Mouse (Mus musculus) forebrain, embryonic 12.5 days (tissue): ENCODE data around the gene Sh2d3c. TPM values are rescaled to one million over a fixed set of nuclear protein-coding genes. Genes with fewer than 3 reads are reported as not detected.

ENCODE experiments used
- ATAC-seq: fragments of 200-750 bp; cut with Nextera tagmentation; 2 replicates; pipeline ENCODE4 v1.8.0; 2017; ENCODE audit warnings: moderate TSS enrichment; ENCODE audit not compliant: low FRiP score
- H3K27ac ChIP-seq: fragments of 300-500 bp; sonication (generic); 2 replicates; pipeline ENCODE4 v1.5.1; 2016; ENCODE audit warnings: mild to moderate bottlenecking
- H3K27me3 ChIP-seq: fragments of 300-500 bp; sonication (generic); 2 replicates; pipeline ENCODE4 v1.6.1; 2016; ENCODE audit warnings: mild to moderate bottlenecking
- H3K36me3 ChIP-seq: fragments of 300-500 bp; sonication (generic); replicated peaks from 2 replicates; pipeline ENCODE4 v1.6.1; 2016; ENCODE audit warnings: mild to moderate bottlenecking
- H3K4me1 ChIP-seq: fragments of 300-500 bp; sonication (generic); 2 replicates; pipeline ENCODE4 v1.6.1; 2016
- H3K4me2 ChIP-seq: fragments of 300-500 bp; sonication (generic); 2 replicates; pipeline ENCODE4 v1.6.1; 2016; ENCODE audit warnings: mild to moderate bottlenecking, moderate library complexity
- H3K4me3 ChIP-seq: fragments of 300-500 bp; sonication (generic); replicated peaks from 2 replicates; pipeline ENCODE4 v1.5.1; 2016; ENCODE audit warnings: mild to moderate bottlenecking
- H3K9ac ChIP-seq: fragments of 300-500 bp; sonication (generic); 2 replicates; pipeline ENCODE4 v1.6.1; 2016; ENCODE audit warnings: mild to moderate bottlenecking
- H3K9me3 ChIP-seq: fragments of 300-500 bp; sonication (generic); 2 replicates; pipeline ENCODE4 v1.6.1; 2016
- WGBS: fragments of 180-500 bp; shearing (Covaris S2); methylation state at CpG from one replicate; pipeline ENCODE4 v1.1.7; 2016; 5-methylcytosine and 5-hydroxymethylcytosine counted together
- microRNA counts: library from miRNA; unstranded; fragments of <30 nt; microRNA quantifications from one replicate; lab custom pipeline; 2017
- microRNA-seq: library from miRNA; unstranded; fragments of <30 nt; microRNA quantifications from one replicate; pipeline ENCODE4, GENCODE M21; 2017
- polyA plus RNA-seq: library from polyadenylated mRNA; unstranded; fragments of >200 nt; fragmentation: Nextera tagmentation; extraction: Ambion mirVana; gene quantifications from 2 replicates; pipeline ENCODE4 v1.2.1, GENCODE M21; 2016

The Sh2d3c gene
- polyA plus RNA-seq, 1 experiment from 2014 or later: 30.1 TPM

- no peak overlapping the region for H3K9ac ChIP-seq
- WGBS: 62% methylated on average over 6 of the region's 6 CpGs
- no peaks in the 10 kb centered on the region for H3K4me1 ChIP-seq
- H3K27me3 ChIP-seq: no peaks in the 10 kb centered on the region
- H3K9me3 ChIP-seq: no peaks in the 10 kb centered on the region
- no peak overlapping the region for H3K27ac ChIP-seq
- peaks cover 18% of the 10 kb centered on the region for H3K36me3 ChIP-seq
- H3K4me3 ChIP-seq: no peak overlapping the region
- no peak overlapping the region for H3K4me2 ChIP-seq
- no peak for ATAC-seq
Measured at GRCm38 (mm10) chr2:32787176-32787575, 66.3 kb downstream of the Sh2d3c start.

DNA sequence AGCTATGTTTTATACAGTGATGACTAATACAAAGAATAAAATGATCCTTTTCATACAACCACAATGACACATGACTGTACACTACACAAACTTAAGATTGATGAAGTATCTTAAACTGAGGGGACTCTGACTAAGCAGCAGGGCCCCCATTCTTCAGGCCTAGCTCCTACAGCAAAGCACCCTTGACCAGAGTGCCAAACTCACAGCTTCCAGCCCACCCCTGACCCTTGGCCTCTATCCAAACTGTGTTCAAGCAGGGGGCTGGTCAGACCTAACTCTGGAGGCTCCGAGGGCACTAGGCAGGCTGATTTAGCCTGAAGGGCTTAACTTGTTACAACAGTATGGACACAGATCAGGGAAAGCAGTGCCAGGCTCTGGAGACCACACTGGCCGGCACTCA lies 67.7 kb downstream of the Sh2d3c start:
- peaks cover 22% of the 10 kb centered on the region for H3K36me3 ChIP-seq
- no peak overlapping the region for H3K27ac ChIP-seq
- no peaks in the 10 kb centered on the region for H3K9me3 ChIP-seq
- H3K4me1 ChIP-seq: no peaks in the 10 kb centered on the region
- WGBS: 73% methylated on average over 2 of the region's 2 CpGs
- H3K9ac ChIP-seq: no peak overlapping the region
- no peak overlapping the region for H3K4me2 ChIP-seq
- ATAC-seq: no peak
- H3K4me3 ChIP-seq: no peak overlapping the region
- H3K27me3 ChIP-seq: no peaks in the 10 kb centered on the region

- no peak for ATAC-seq
- no peak overlapping the region for H3K27ac ChIP-seq
- peaks cover 48% of the 10 kb centered on the region for H3K36me3 ChIP-seq
- H3K27me3 ChIP-seq: no peaks in the 10 kb centered on the region
- H3K4me1 ChIP-seq: no peaks in the 10 kb centered on the region
- no peak overlapping the region for H3K4me3 ChIP-seq
- H3K4me2 ChIP-seq: no peak overlapping the region
- H3K9ac ChIP-seq: no peak overlapping the region
- 87% methylated on average over 6 of the region's 6 CpGs for WGBS
- no peaks in the 10 kb centered on the region for H3K9me3 ChIP-seq
Measured at GRCm38 (mm10) chr2:32791297-32791696, 70.4 kb downstream of the Sh2d3c start.

GRCm38 (mm10) chr2:32795748-32796418 lies 75.0 kb downstream of the Sh2d3c start:
- ATAC-seq: no peak
- no peak overlapping the region for H3K4me2 ChIP-seq
- H3K36me3 ChIP-seq: peaks cover 78% of the 10 kb centered on the region
- no peak overlapping the region for H3K4me3 ChIP-seq
- H3K9me3 ChIP-seq: no peaks in the 10 kb centered on the region
- 87% methylated on average over 13 of the region's 13 CpGs for WGBS
- peak overlapping the region; percentile 4; the same call in 1 of the 2 replicates for H3K27ac ChIP-seq
- H3K9ac ChIP-seq: no peak overlapping the region
- H3K27me3 ChIP-seq: no peaks in the 10 kb centered on the region
- H3K4me1 ChIP-seq: no peaks in the 10 kb centered on the region

DNA sequence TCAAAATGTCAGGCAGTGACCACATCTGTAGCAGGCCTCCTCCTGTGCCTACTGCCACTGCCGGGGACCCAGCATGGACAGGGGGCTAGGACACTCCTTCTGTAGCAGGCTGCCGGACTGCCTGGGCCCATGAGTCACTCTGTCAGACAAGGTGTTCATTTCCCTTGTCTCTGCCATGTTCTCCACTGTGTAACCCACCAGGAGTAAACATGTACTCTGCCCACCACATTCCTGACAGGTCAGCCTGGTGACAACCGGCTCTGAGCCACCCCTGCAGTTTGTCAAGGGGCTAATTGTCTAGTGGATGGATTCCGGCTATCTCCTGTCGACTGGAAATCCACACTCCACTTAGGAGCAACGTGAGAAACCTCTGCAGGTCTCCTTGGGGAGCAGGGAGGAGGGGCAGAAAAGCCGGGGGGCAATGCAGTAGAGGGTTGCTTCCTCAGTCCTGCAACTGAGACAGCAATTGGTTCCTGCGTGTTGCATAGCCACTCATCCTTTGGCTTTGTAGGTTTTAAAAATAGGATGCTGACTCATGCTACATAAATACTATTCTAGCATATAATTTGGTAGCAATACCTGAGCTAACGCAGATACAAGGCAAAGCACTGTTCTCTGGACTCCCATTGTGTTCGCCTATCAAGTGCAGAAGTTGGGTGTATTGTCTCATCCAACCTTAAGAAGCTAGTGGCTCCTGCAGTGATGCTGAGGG lies 77.6 kb downstream of the Sh2d3c start:
- Histone ChIP-seq H3K4me2 (no peak overlapping the region), H3K4me1 (no peaks in the 10 kb centered on the region), H3K4me3 (no peak overlapping the region), H3K36me3 (peaks cover 87% of the 10 kb centered on the region), H3K27ac (no peak overlapping the region), H3K9ac (no peak overlapping the region), H3K27me3 (no peaks in the 10 kb centered on the region), H3K9me3 (no peaks in the 10 kb centered on the region)
- no peak for ATAC-seq
- 82% methylated on average over 10 of the region's 10 CpGs for WGBS

MicroRNAs encoded within 50 kb of the gene (microRNA counts, 519-probe panel; counts per million panel counts)
- microRNA mmu-miR-2861 (lab: Ali Mortazavi, UCI): not detected

Small RNA genes within 50 kb of the gene (microRNA-seq; reads per million reads assigned to microRNA genes)
- not detected for gene Gm47291
- gene Mir2861: not detected
- not detected for gene Mir3960
- 0.73 reads per million for gene Mir8093

Other genes with a start within 250 kb of the Sh2d3c start
- gene Fam102a, start 185.7 kb upstream of the Sh2d3c start, polyA plus RNA-seq: 8.7 and 9.6 TPM in 2 replicates
- gene Dpm2, start 150.2 kb upstream of the Sh2d3c start, polyA plus RNA-seq: 106 and 110 TPM in 2 replicates
- 2.6 and 3.1 TPM in 2 replicates for gene Pip5kl1, start 146.3 kb upstream of the Sh2d3c start, polyA plus RNA-seq
- 0.19 TPM in 1 of 2 replicates, not detected in the other for gene 9430097D07Rik, start 145.4 kb upstream of the Sh2d3c start, polyA plus RNA-seq
- 15.1 and 17.0 TPM in 2 replicates for gene St6galnac4, start 134.0 kb upstream of the Sh2d3c start, polyA plus RNA-seq
- gene St6galnac6, start 121.3 kb upstream of the Sh2d3c start, polyA plus RNA-seq: 11.6 and 11.7 TPM in 2 replicates
- gene Ak1, start 99.3 kb upstream of the Sh2d3c start, polyA plus RNA-seq: 27.0 and 32.1 TPM in 2 replicates
- gene Eng, start 74.5 kb upstream of the Sh2d3c start, polyA plus RNA-seq: 21.0 and 21.4 TPM in 2 replicates
- 16.4 and 19.6 TPM in 2 replicates for gene Fpgs, start 16.9 kb upstream of the Sh2d3c start, polyA plus RNA-seq
- 105 and 110 TPM in 2 replicates for gene Cdk9, start 8.0 kb upstream of the Sh2d3c start, polyA plus RNA-seq
- gene 6330409D20Rik, start 20.0 kb downstream of the Sh2d3c start, polyA plus RNA-seq: 1.9 and 2.1 TPM in 2 replicates
- gene Tor2a, start 36.2 kb downstream of the Sh2d3c start, polyA plus RNA-seq: 53.3 and 57.0 TPM in 2 replicates
- 0.46 and 0.67 TPM in 2 replicates for gene Ttc16, start 54.6 kb downstream of the Sh2d3c start, polyA plus RNA-seq
- 3.9 and 5.3 TPM in 2 replicates for gene Ptrh1, start 54.7 kb downstream of the Sh2d3c start, polyA plus RNA-seq
- 0.15 and 0.45 TPM in 2 replicates for gene Cfap157, start 63.4 kb downstream of the Sh2d3c start, polyA plus RNA-seq
- 68.5 and 73.5 TPM in 2 replicates for gene Stxbp1, start 126.2 kb downstream of the Sh2d3c start, polyA plus RNA-seq
- gene Fam129b, start 155.1 kb downstream of the Sh2d3c start, polyA plus RNA-seq: 24.6 and 27.3 TPM in 2 replicates
- 115 and 128 TPM in 2 replicates for gene Rpl12, start 240.5 kb downstream of the Sh2d3c start, polyA plus RNA-seq
- gene Lrsam1, start 240.6 kb downstream of the Sh2d3c start, polyA plus RNA-seq: 16.6 and 18.2 TPM in 2 replicates